Mouse (Mus musculus) 3T3-L1 (cell line): ENCODE measurements around the gene Glra4.
A peak's percentile ranks its signal among the peaks of the same experiment; 100 is the strongest.

Experiments
- DNase-seq: peaks from one replicate; pipeline ENCODE4 v3.0.0-alpha.2; 2015; ENCODE audit warnings: low read depth, low spot score

The Glra4 gene

DNA sequence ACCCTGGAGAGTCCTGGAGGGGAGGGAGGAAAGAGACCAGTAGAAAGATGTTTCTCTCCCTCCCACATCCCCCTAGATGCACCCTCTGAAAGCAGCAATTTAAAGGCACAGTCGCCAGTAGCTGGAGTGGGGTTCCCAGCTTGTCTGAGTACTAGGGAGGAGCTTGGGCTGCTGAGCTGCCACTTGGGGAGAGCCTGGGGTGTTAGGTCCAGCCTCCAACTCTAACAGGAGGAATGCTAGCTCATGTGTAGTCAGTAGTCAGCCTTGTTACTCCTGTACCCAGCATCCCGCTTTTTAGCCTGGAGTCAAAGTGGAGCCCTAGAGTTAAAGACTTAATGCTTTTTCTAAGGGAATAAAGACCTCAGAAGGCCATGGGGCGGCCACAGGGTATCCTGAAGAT lies at the start of gene Glra4:
Gene Glra4 (minus strand): TSS at position 101 of the 400 bp plus-strand sequence.
- no peak for DNase-seq

GRCm38 (mm10) chrX:136828610-136829009 lies 48.7 kb upstream of the Glra4 start:
- no peak for DNase-seq

- no peak for DNase-seq
Measured at GRCm38 (mm10) chrX:136825016-136825415, 45.1 kb upstream of the Glra4 start.

- no peak for DNase-seq
Measured at GRCm38 (mm10) chrX:136822371-136822770, 42.4 kb upstream of the Glra4 start, which contains the start of gene Plp1. Gene Plp1 (plus strand): TSS chrX:136822671.

- peak; percentile 74 for DNase-seq
Measured at GRCm38 (mm10) chrX:136820250-136820649, 40.3 kb upstream of the Glra4 start.

- no peak for DNase-seq
Measured at GRCm38 (mm10) chrX:136819752-136820151, 39.8 kb upstream of the Glra4 start.

DNA sequence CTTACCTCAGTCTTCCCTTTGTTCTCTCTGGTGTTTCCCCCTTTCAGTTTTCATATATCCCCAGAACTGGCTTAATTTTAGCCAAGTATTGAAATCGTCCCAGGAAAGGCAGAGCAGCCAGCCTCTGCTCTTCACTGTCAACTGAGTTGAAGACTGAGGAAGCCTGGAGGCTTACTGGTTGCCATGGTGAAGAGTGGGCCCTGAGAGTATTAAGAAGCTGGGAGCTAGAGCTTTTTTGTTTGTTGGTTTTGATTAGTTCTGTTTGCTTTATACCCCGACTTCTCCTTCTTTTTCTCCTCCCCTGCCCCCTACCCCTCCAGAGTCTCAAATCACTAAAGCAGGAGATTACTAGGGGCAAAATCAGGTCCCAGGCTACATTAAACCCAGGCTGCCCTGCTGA lies 17.3 kb upstream of the Glra4 start:
- DNase-seq: no peak

DNA sequence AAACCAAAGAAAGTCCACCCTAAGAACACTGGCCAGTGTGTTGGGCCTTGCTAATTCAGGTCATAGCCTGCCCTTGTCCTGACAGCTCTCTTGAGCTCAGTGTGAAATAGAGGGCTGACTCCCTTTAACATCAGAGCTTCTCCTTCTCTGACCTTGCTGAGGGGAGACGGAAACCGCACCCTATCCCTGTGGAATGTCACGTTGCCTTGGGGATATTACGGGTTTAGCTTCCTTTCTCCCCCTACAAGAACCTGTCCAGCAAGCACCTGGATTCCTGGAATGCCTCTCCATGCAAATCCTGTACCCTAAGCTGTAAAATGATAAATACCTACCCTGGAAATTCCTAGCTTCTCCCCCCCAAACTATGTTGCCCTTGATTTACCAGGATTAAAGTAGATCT lies 9.5 kb upstream of the Glra4 start:
- no peak for DNase-seq

DNA sequence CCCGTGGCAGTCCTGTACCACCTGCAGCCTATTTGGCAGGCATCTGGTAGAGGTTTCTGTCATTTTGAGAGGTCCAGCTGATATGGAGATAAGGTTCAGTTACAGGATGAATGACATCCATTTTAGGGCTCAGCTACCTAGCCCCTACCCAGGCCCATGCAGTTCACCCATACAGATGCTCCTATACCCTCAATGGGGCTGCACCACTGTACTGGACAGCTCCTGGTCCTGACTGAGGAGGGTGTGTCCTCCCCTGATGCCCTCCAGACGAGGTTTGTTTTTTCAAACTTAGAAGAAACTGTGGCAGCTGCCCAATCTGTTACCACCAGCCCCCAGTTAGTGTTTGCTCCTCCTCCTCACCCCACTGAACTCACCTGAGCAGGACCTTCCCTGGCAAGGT lies 679 bp downstream of the Glra4 start:
- DNase-seq: no peak

DNA sequence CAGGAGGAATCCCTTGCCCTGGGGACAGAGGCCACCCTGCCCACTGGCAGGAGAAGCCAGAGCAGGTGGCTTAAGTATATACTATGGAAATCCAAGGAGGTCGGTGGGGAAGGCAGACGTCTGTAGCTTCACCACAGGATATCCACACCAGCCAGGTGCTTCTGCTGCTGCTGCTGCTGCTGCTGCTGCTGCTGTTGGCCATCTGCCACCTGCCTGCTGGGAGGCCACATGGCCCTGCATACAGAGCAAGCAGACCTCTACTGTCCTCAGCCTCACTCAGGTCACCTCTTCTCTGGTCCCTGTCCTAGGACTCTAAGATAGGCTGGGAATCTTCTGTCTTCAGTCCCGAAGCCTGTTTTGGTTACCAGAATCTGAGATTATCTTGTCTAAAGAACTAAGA lies 1.9 kb downstream of the Glra4 start:
- no peak for DNase-seq

- peak; percentile 2 for DNase-seq
Measured at GRCm38 (mm10) chrX:136773035-136773434, 6.9 kb downstream of the Glra4 start.

- peak; percentile 72 for DNase-seq
Measured at GRCm38 (mm10) chrX:136761103-136762074, 18.6 kb downstream of the Glra4 start.

DNA sequence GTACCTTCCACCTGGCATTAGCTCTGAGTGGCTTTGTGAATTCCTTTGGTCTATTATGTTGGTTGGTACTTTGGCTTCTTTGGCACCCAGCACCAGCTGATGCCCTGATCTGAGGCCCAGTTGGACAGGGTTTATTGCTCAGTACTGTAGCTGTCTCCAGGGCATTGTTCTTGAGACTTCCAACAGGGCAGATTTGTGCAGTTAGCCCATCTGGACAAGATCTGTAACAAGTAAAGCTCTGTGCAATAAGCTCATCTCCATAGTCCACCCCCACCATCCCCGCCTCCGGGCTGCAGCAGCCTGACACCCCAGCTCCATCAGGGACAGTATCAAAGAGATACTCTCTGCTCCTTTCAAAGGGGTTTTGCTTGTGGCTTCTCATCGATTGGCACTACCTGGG lies 24.5 kb downstream of the Glra4 start:
- no peak for DNase-seq

- DNase-seq: no peak
Measured at GRCm38 (mm10) chrX:136749329-136749728, 30.6 kb downstream of the Glra4 start.

DNA sequence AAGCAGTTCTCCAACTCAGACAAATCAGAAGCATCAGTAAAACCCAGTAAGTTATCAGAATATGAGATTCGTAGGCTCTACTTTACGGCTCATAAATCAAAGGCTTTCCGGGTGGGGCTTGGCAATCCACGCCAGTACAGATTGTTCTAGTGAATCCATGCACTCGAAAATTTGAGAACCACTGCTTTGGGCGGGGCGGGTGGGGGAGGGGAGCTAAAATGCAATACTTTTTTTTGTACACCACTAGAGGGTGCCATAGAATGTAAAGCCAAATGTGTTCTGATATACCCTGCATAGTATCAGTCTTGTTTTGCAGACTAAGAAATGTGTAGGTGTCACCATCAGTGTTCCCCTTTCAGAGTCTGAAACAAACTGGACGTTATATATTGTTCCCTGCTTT lies 35.3 kb downstream of the Glra4 start:
- peak; percentile 36 for DNase-seq

GRCm38 (mm10) chrX:136743459-136743858 lies 36.5 kb downstream of the Glra4 start, which contains the start of gene Morf4l2:
Gene Morf4l2 (minus strand): TSS chrX:136743690.
- DNase-seq: no peak

- peak; percentile 89 for DNase-seq
Measured at GRCm38 (mm10) chrX:136742661-136743103, 37.3 kb downstream of the Glra4 start.

DNA sequence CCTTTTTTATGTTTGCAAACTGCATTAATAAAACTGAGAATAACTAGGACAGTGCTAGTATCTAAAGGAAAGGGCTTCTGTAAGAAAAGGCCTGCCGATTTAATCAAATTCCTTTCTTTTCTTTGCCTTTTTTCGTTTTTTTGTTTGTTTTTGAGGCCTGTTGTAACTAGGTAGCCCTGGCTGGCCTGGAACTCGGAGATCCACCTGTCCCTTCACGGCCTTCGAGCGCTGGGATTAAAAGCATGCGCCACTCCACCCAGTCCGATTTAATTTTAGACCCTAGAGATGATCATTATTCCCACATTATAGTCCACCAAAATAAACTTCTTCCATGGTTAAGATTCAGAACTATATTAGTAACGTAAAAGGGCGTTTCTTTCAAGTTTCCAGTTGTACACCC lies 37.7 kb downstream of the Glra4 start:
- peak; percentile 46 for DNase-seq

- peak; percentile 70 for DNase-seq
Measured at GRCm38 (mm10) chrX:136741651-136742201, 38.2 kb downstream of the Glra4 start.

DNA sequence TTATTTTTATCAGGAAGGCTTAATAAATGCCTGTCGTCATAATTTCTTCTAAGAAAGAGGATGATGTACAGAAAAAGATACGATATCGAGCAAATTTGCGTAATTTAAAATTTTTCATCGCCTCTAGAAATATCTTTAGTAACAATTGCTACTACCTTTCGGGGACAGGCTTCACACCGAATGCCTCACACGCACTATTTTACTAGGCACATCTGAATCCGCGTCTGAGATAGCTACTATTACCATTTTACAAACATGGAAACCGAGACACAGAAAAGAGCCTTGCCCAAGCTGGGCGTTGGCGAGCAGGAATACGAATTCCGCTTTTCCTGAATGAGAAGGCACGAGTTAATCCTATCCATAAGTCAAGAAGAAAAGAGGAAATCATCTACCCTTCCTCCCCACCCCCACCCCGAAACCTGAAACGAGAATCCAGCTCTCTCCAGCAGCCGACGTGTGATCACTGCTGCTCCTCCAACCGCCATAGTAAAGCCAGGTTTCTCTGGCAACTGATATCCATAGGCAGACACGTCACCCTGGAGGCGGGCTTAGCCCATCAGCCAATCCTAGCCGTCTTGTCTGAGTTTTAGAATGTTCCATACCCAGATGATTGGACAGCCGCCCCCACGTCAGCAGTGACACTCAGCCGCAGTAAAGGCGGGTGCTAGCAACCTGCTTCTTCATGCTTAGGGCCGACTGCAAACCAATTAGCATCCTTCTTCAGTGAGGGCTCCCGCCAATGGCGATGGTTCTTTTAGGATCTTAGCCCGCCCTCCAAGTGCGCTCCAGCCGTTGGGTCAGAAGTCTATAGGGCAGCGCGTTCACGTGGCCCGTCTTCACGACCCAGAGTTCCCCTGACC lies 38.9 kb downstream of the Glra4 start:
- DNase-seq: peak; percentile 98

GRCm38 (mm10) chrX:136740087-136740790 lies 39.7 kb downstream of the Glra4 start:
- peak; percentile 56 for DNase-seq
